In genomic region chr14:30573235-30573634, GRCm38 (mm10) we compare ENCODE assay signal across 13 mouse cellular contexts.
"Had no signal": no experiment of that assay in that cellular context is flagged by ENCODE, and none has a peak within 500 bp of the region (broad histone marks: within the 10 kb centered on the region; RNA-seq: fewer than 3 reads in every experiment).

No protein-coding gene starts in this region.

- H3K4me2 ChIP-seq: liver, embryonic 15.5 days; lung, embryonic 14.5 days; midbrain, embryonic 11.5 days; midbrain, embryonic 15.5 days; neural tube, embryonic 12.5 days had no signal

- ATAC-seq: intestine, postnatal 0 days had no signal

- H3K27ac ChIP-seq: layer of hippocampus, adult 2 months; midbrain, embryonic 15.5 days; neural tube, embryonic 12.5 days had no signal

- H3K9ac ChIP-seq: liver, embryonic 15.5 days; lung, embryonic 14.5 days; midbrain, embryonic 15.5 days; neural tube, embryonic 12.5 days had no signal

- H3K27me3 ChIP-seq: liver, embryonic 15.5 days; megakaryocyte, embryonic 14.5 days; midbrain, embryonic 15.5 days; neural tube, embryonic 12.5 days had no signal

- DNase-seq: kidney, adult 8-10 months; kidney, postnatal 4 days; left cerebral cortex, postnatal 4 days; lung, embryonic 14.5 days; lung, postnatal 10 days; thymus, postnatal 4 days had no signal

- H3K9me3 ChIP-seq: liver, embryonic 15.5 days; midbrain, embryonic 15.5 days; neural tube, embryonic 12.5 days had no signal

- H3K4me3 ChIP-seq: layer of hippocampus, adult 2 months; liver, embryonic 15.5 days; megakaryocyte, embryonic 14.5 days; midbrain, embryonic 15.5 days; neural tube, embryonic 12.5 days had no signal

- H3K4me1 ChIP-seq: midbrain, embryonic 15.5 days; neural tube, embryonic 12.5 days had no signal
